In the genomic region with DNA sequence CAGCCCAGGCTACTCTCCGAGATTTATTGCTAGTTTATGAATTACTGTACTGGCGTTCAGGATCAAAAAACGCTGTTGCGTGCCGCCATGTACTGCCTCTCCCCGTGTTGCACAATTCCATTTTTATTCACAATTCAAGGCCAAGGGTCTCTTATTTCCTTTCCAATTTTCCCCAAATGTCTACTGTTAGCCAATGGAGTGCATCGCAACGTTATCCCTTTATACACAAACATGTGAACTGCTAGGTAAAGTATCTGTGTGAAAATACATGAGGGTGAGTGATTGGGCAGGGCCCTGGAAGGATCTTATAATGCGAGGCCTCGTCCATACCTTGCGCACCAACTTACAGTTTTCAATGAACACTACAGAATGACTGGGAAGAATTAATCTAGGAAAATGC, we compare ENCODE assay signal across 8 mouse cellular contexts. TPM values are rescaled to one million over a fixed set of nuclear protein-coding genes. Genes with fewer than 3 reads are reported as not detected.
DNase-seq lines count a peak whose midpoint lies in the region; ATAC-seq lines count a peak whose summit lies in the region.

No protein-coding gene starts in this region.

- peak overlapping the region; percentile 95 for H3K9ac ChIP-seq in heart, embryonic 14.5 days (ENCODE audit: low read length)
- peak overlapping the region; percentile 98; the same call in 1 of the 2 replicates for H3K9ac ChIP-seq in heart, embryonic 15.5 days
- peak overlapping the region; percentile 96 for H3K9ac ChIP-seq in liver, embryonic 16.5 days (ENCODE audit: low read depth, low read length)

- peak overlapping the region in 1 of 2 experiments; percentile 88; a peak in 1 of 4 replicates for H3K27ac ChIP-seq in heart, embryonic 14.5 days (replicated peaks in 1 of 2; ENCODE audit: control insufficient read depth in 1 of 2, insufficient read depth in 1 of 2, low read depth in 2 of 2, low read length in 2 of 2)
- H3K27ac ChIP-seq in heart, embryonic 15.5 days: no peak overlapping the region
- H3K27ac ChIP-seq in liver, embryonic 16.5 days (ENCODE audit: low read length): no peak overlapping the region

- no peak for ATAC-seq in heart, embryonic 14.5 days (ENCODE audit: insufficient number of reproducible peaks, insufficient read depth, low FRiP score, low read depth)
- ATAC-seq in heart, embryonic 15.5 days (replicated peaks; ENCODE audit: insufficient number of reproducible peaks, insufficient read depth, low FRiP score, low read depth): no peak
- no peak for ATAC-seq in liver, embryonic 16.5 days (ENCODE audit: low read depth)
- ATAC-seq in frontal cortex, adult (ENCODE audit: low TSS enrichment): no peak
- ATAC-seq in granulocyte monocyte progenitor cell, adult 5-6 weeks (replicated peaks; ENCODE audit: poor library complexity, severe bottlenecking): no peak

- no peak for DNase-seq in heart, adult 11 months
- DNase-seq in NIH3T3 (ENCODE audit: low read depth): peak; percentile 40
- DNase-seq in frontal cortex, postnatal 25 days (ENCODE audit: low spot score in 2 of 2): no peak

- WGBS in heart, embryonic 14.5 days: 49% methylated on average over 11 of the region's 11 CpGs
- 48% methylated on average over 11 of the region's 11 CpGs for WGBS in heart, embryonic 15.5 days
- 46% methylated on average over 11 of the region's 11 CpGs for WGBS in liver, embryonic 16.5 days (ENCODE audit: insufficient replicate concordance)

- H3K9me3 ChIP-seq in heart, embryonic 14.5 days (ENCODE audit: control insufficient read depth, low read length): no peaks in the 10 kb centered on the region
- H3K9me3 ChIP-seq in heart, embryonic 15.5 days (replicated peaks): no peaks in the 10 kb centered on the region
- H3K9me3 ChIP-seq in liver, embryonic 16.5 days (replicated peaks; ENCODE audit: control insufficient read depth, low read length): no peaks in the 10 kb centered on the region

- no peaks in the 10 kb centered on the region for H3K27me3 ChIP-seq in heart, embryonic 14.5 days (ENCODE audit: control insufficient read depth, insufficient read depth, low read length)
- no peaks in the 10 kb centered on the region for H3K27me3 ChIP-seq in heart, embryonic 15.5 days
- H3K27me3 ChIP-seq in liver, embryonic 16.5 days (ENCODE audit: control insufficient read depth, insufficient read depth, low read depth, low read length): no peaks in the 10 kb centered on the region

- peak overlapping the region; percentile 75 for H3K4me2 ChIP-seq in heart, embryonic 14.5 days (ENCODE audit: low read length)
- H3K4me2 ChIP-seq in heart, embryonic 15.5 days: peak overlapping the region; percentile 81
- peak overlapping the region; percentile 95 for H3K4me2 ChIP-seq in liver, embryonic 16.5 days (ENCODE audit: low read depth, low read length)

- H3K4me3 ChIP-seq in heart, embryonic 14.5 days (ENCODE audit: control insufficient read depth in 1 of 2, insufficient read depth in 1 of 2, low read depth in 1 of 2, low read length in 2 of 2): peak overlapping the region; percentile 21 to 86; a peak in 3 of 4 replicates
- peak overlapping the region; percentile 99 for H3K4me3 ChIP-seq in heart, embryonic 15.5 days
- peak overlapping the region; percentile 89 for H3K4me3 ChIP-seq in liver, embryonic 16.5 days (ENCODE audit: low read depth, low read length)

- H3K4me1 ChIP-seq in heart, embryonic 14.5 days (ENCODE audit: control insufficient read depth in 2 of 2, insufficient read depth in 2 of 2, low read length in 2 of 2): peaks cover 2 to 8% of the 10 kb centered on the region in 2 experiments; a peak in 3 of 4 replicates
- H3K4me1 ChIP-seq in heart, embryonic 15.5 days (replicated peaks): peaks cover 11% of the 10 kb centered on the region
- H3K4me1 ChIP-seq in liver, embryonic 16.5 days (ENCODE audit: control insufficient read depth, low read depth, low read length): peaks cover 9% of the 10 kb centered on the region

- H3K36me3 ChIP-seq in heart, embryonic 14.5 days (ENCODE audit: control insufficient read depth, insufficient read depth, low read length): peaks cover 30% of the 10 kb centered on the region
- peaks cover 4% of the 10 kb centered on the region; the same call in 1 of the 2 replicates for H3K36me3 ChIP-seq in heart, embryonic 15.5 days
- no peaks in the 10 kb centered on the region for H3K36me3 ChIP-seq in liver, embryonic 16.5 days (ENCODE audit: control insufficient read depth, insufficient read depth)

RNA-seq across cellular contexts. Expression of a gene that starts 0.9 kb away (rescaled TPM):
- polyA plus RNA-seq in heart, embryonic 14.5 days (2014; fragmentation: Nextera tagmentation; extraction: Ambion mirVana): 45.2 and 52.9 TPM in 2 replicates
- 44.0 and 47.7 TPM in 2 replicates for polyA plus RNA-seq in heart, embryonic 15.5 days (2015; fragmentation: Nextera tagmentation; extraction: Ambion mirVana)
- polyA plus RNA-seq in liver, embryonic 16.5 days (2015; fragmentation: Nextera tagmentation; extraction: Ambion mirVana): 14.2 and 15.1 TPM in 2 replicates
- total RNA-seq in granulocyte monocyte progenitor cell, adult 5-6 weeks (2014; fragmentation: Nextera tagmentation): 31.8 and 34.3 TPM in 2 replicates
- 7.4 and 16.8 TPM in 2 replicates for total RNA-seq in granulocyte monocyte progenitor cell, adult 5-6 weeks (2017)

RNA-seq across cellular contexts. Expression of a gene that starts 31.6 kb away (rescaled TPM):
- polyA plus RNA-seq in heart, embryonic 14.5 days (2014; fragmentation: Nextera tagmentation; extraction: Ambion mirVana): 0.61 and 1.1 TPM in 2 replicates
- 0.63 and 0.71 TPM in 2 replicates for polyA plus RNA-seq in heart, embryonic 15.5 days (2015; fragmentation: Nextera tagmentation; extraction: Ambion mirVana)
- polyA plus RNA-seq in liver, embryonic 16.5 days (2015; fragmentation: Nextera tagmentation; extraction: Ambion mirVana): 0.17 and 0.47 TPM in 2 replicates
- total RNA-seq in granulocyte monocyte progenitor cell, adult 5-6 weeks (2014; fragmentation: Nextera tagmentation): 7.8 TPM in 1 of 2 replicates, not detected in the other
- total RNA-seq in granulocyte monocyte progenitor cell, adult 5-6 weeks (2017): not detected in 2 replicates

RNA-seq across cellular contexts. Expression of a gene that starts 48.3 kb away (rescaled TPM):
- 1.9 and 3.3 TPM in 2 replicates for polyA plus RNA-seq in heart, embryonic 14.5 days (2014; fragmentation: Nextera tagmentation; extraction: Ambion mirVana)
- polyA plus RNA-seq in heart, embryonic 15.5 days (2015; fragmentation: Nextera tagmentation; extraction: Ambion mirVana): 1.5 and 3.3 TPM in 2 replicates
- polyA plus RNA-seq in liver, embryonic 16.5 days (2015; fragmentation: Nextera tagmentation; extraction: Ambion mirVana): 4.6 and 5.7 TPM in 2 replicates
- total RNA-seq in granulocyte monocyte progenitor cell, adult 5-6 weeks (2014; fragmentation: Nextera tagmentation): 0.45 and 3.7 TPM in 2 replicates
- 0.10 and 0.17 TPM in 2 replicates for total RNA-seq in granulocyte monocyte progenitor cell, adult 5-6 weeks (2017)

RNA-seq across cellular contexts. Expression of a gene that starts 49.3 kb away (rescaled TPM):
- polyA plus RNA-seq in heart, embryonic 14.5 days (2014; fragmentation: Nextera tagmentation; extraction: Ambion mirVana): 175 and 189 TPM in 2 replicates
- 171 and 182 TPM in 2 replicates for polyA plus RNA-seq in heart, embryonic 15.5 days (2015; fragmentation: Nextera tagmentation; extraction: Ambion mirVana)
- 116 and 134 TPM in 2 replicates for polyA plus RNA-seq in liver, embryonic 16.5 days (2015; fragmentation: Nextera tagmentation; extraction: Ambion mirVana)
- total RNA-seq in granulocyte monocyte progenitor cell, adult 5-6 weeks (2014; fragmentation: Nextera tagmentation): 113 and 134 TPM in 2 replicates
- 108 and 112 TPM in 2 replicates for total RNA-seq in granulocyte monocyte progenitor cell, adult 5-6 weeks (2017)

RNA-seq across cellular contexts. Expression of a gene that starts 49.5 kb away (rescaled TPM):
- 52.7 and 57.2 TPM in 2 replicates for polyA plus RNA-seq in heart, embryonic 14.5 days (2014; fragmentation: Nextera tagmentation; extraction: Ambion mirVana)
- 49.9 and 52.2 TPM in 2 replicates for polyA plus RNA-seq in heart, embryonic 15.5 days (2015; fragmentation: Nextera tagmentation; extraction: Ambion mirVana)
- polyA plus RNA-seq in liver, embryonic 16.5 days (2015; fragmentation: Nextera tagmentation; extraction: Ambion mirVana): 38.7 and 44.9 TPM in 2 replicates
- total RNA-seq in granulocyte monocyte progenitor cell, adult 5-6 weeks (2014; fragmentation: Nextera tagmentation): 63.6 and 73.3 TPM in 2 replicates
- 83.9 and 88.2 TPM in 2 replicates for total RNA-seq in granulocyte monocyte progenitor cell, adult 5-6 weeks (2017)
